Mouse (Mus musculus) kidney, embryonic 15.5 days (tissue): ENCODE measurements around the gene Ephb1. TPM values are rescaled to one million over a fixed set of nuclear protein-coding genes. Genes with fewer than 3 reads are reported as not detected.
A peak's percentile ranks its signal among the peaks of the same experiment; 100 is the strongest.

Experiments used
- ATAC-seq: fragments of 200-750 bp; cut with Nextera tagmentation; replicated peaks from 2 replicates; pipeline ENCODE4 v1.8.0; 2017; ENCODE audit warnings: moderate TSS enrichment; ENCODE audit not compliant: low FRiP score
- H3K27ac ChIP-seq: fragments of 300-500 bp; sonication (generic); 2 replicates; pipeline ENCODE4 v1.5.1; 2015; ENCODE audit warnings: mild to moderate bottlenecking, inconsistent platforms
- H3K27me3 ChIP-seq: fragments of 300-500 bp; sonication (generic); 2 replicates; pipeline ENCODE4 v1.6.1; 2015; ENCODE audit warnings: inconsistent platforms
- H3K36me3 ChIP-seq: fragments of 300-500 bp; sonication (generic); 2 replicates; pipeline ENCODE4 v1.6.1; 2015; ENCODE audit warnings: inconsistent platforms
- H3K4me1 ChIP-seq: fragments of 300-500 bp; sonication (generic); 2 replicates; pipeline ENCODE4 v1.6.1; 2015; ENCODE audit warnings: inconsistent platforms
- H3K4me2 ChIP-seq: fragments of 300-500 bp; sonication (generic); 2 replicates; pipeline ENCODE4 v1.6.1; 2015; ENCODE audit warnings: moderate library complexity, mild to moderate bottlenecking, inconsistent platforms
- H3K4me3 ChIP-seq: fragments of 300-500 bp; sonication (generic); replicated peaks from 2 replicates; pipeline ENCODE4 v1.5.1; 2015; ENCODE audit warnings: mild to moderate bottlenecking, inconsistent platforms
- H3K9ac ChIP-seq: fragments of 300-500 bp; sonication (generic); 2 replicates; pipeline ENCODE4 v1.6.1; 2015; ENCODE audit warnings: mild to moderate bottlenecking, inconsistent platforms
- H3K9me3 ChIP-seq: fragments of 300-500 bp; sonication (generic); replicated peaks from 2 replicates; pipeline ENCODE4 v1.6.1; 2016; ENCODE audit warnings: inconsistent platforms
- WGBS: fragments of 180-500 bp; shearing (Covaris S2); methylation state at CpG from one replicate; pipeline ENCODE4 v1.1.7; 2015; ENCODE audit warnings: mixed read lengths; 5-methylcytosine and 5-hydroxymethylcytosine counted together
- polyA plus RNA-seq: library from polyadenylated mRNA; unstranded; fragments of >200 nt; fragmentation: Nextera tagmentation; extraction: Ambion mirVana; gene quantifications from 2 replicates; pipeline ENCODE4 v1.2.1, GENCODE M21; 2015

Gene Ephb1
- polyA plus RNA-seq, 1 experiment from 2014 or later, result 4.8 TPM

DNA sequence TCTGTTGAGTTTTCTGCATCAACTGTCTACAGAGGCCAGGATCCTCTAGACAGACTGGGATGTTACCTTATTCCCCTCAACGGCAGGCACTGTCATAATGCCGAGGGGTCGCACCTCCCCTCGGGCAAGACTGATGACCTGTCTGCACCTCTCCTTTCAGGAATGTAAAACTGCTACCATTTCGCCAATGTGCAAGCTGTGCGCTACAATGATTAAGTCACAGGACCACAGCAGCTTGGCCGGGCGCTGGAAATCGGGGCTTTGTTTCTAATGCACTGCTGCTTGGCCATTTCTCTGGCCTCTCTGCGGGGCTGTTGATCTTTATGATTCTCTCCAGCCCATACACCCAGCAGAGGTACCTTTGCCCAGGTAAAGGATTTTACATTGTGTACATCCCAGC, 346.8 kb downstream of the Ephb1 start:
- Histone ChIP-seq H3K4me1 (no peaks in the 10 kb centered on the region), H3K27me3 (no peaks in the 10 kb centered on the region; the same call in 1 of the 2 replicates), H3K36me3 (no peaks in the 10 kb centered on the region), H3K9ac (no peak overlapping the region), H3K9me3 (no peaks in the 10 kb centered on the region), H3K4me2 (no peak overlapping the region), H3K4me3 (no peak overlapping the region), H3K27ac (no peak overlapping the region)
- WGBS, result 79% methylated on average over 10 of the region's 10 CpGs
- ATAC-seq, result no peak

DNA sequence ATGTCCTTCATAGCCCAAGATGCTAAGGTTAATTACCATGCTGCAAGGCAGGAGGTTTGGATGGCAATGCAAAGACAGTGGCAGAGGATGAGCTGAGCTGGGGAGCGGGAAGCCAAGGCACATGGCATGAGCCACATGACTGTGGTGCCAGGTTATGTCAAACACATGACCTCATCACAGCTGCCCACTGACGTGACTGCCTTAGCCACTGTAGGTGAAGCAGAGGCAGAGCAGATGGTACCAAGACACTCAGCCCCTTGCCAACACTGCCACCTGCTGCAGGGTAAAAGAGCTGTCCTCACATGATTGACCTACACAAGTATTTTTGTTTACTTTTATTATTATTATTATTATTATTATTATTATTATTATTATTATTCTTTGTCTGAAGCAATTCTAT, 348.0 kb downstream of the Ephb1 start:
- H3K4me2 ChIP-seq, result no peak overlapping the region
- H3K27me3 ChIP-seq, result no peaks in the 10 kb centered on the region; the same call in 1 of the 2 replicates
- no peak overlapping the region for H3K27ac ChIP-seq
- no peak overlapping the region for H3K4me3 ChIP-seq
- no peak for ATAC-seq
- 49% methylated on average over 2 of the region's 2 CpGs for WGBS
- H3K9ac ChIP-seq, result no peak overlapping the region
- H3K4me1 ChIP-seq, result no peaks in the 10 kb centered on the region
- H3K9me3 ChIP-seq, result no peaks in the 10 kb centered on the region
- no peaks in the 10 kb centered on the region for H3K36me3 ChIP-seq

DNA sequence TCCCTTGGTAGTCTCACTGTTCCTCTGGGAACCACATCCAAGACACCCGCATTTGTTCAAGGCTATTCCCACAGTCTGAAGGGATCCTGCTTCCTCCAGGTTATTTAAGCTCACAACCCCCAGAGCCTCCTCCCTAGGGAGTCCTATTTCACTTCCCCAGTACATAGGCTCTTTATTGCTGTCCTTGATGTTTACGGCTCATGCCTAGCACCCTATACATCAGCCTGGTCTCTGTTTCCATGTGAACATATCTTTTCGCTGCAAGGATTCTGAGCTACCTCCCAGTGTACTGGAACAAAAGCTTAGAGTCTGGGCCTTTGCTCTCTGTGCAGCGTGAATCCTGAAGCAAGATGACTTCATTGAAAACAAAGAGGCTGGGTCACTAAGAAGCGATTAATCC, 351.6 kb downstream of the Ephb1 start:
- Histone ChIP-seq H3K27me3 (no peaks in the 10 kb centered on the region; the same call in 1 of the 2 replicates), H3K27ac (no peak overlapping the region), H3K36me3 (no peaks in the 10 kb centered on the region), H3K4me2 (no peak overlapping the region), H3K4me1 (no peaks in the 10 kb centered on the region), H3K9me3 (peaks cover 3% of the 10 kb centered on the region; the same call in 1 of the 2 replicates), H3K4me3 (no peak overlapping the region), H3K9ac (no peak overlapping the region)
- no peak for ATAC-seq
- WGBS, result 29% methylated on average over 5 of the region's 5 CpGs

DNA sequence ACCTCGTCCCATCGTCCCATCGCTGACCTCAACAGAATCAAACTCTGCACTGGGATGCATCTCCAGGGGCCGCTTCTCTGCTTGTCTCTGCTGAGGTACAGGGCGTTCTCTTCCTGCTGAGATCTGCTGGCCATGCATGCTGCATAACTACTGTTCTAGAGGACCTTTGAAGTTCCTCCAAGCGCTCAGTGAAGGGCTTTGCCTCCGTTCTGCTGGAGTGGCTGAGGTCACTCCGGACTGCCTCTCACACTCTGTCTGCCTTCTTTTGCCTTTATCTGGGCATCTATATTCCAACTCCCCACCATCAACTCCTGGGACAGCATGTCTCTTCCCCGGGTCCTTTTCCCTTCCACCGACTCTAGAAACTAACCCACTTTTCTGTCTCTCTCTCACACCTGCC, 352.3 kb downstream of the Ephb1 start:
- WGBS, result 79% methylated on average over 10 of the region's 10 CpGs

DNA sequence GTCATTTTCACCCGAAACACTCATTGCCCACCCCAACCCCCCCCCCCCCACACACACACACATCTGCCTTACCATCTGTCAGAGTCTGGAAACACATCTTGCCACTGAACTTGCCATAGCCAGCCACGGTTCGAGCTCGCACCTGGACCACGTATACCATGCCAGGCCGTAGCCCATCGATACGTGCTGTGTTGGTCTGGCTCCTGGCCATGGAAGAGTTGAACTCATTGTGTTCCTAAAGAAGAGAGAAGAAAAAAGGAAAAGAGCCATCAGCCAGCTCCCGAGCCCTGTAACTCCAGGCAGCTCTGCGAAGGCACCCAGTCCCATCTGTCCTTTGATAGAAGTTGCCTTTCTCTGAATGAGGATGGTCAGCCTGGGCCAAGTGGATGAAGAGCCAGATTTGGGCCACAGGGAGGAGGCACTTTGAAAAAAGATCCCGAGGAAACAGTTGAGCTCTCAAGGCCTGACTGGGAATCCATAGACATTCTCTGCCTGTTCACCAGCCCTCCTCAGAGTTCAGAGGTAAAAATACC, 352.8 kb downstream of the Ephb1 start:
- H3K4me1 ChIP-seq, result no peaks in the 10 kb centered on the region
- H3K9ac ChIP-seq, result no peak overlapping the region
- no peak overlapping the region for H3K4me3 ChIP-seq
- H3K4me2 ChIP-seq, result no peak overlapping the region
- peaks cover 3% of the 10 kb centered on the region; the same call in 1 of the 2 replicates for H3K9me3 ChIP-seq
- no peak for ATAC-seq
- WGBS, result 93% methylated on average over 11 of the region's 11 CpGs
- no peaks in the 10 kb centered on the region for H3K36me3 ChIP-seq
- H3K27me3 ChIP-seq, result no peaks in the 10 kb centered on the region; the same call in 1 of the 2 replicates
- no peak overlapping the region for H3K27ac ChIP-seq

More for the DNA sequence above, 352.3 kb downstream of the Ephb1 start:
- H3K9me3 ChIP-seq, result peaks cover 3% of the 10 kb centered on the region; the same call in 1 of the 2 replicates
- no peak overlapping the region for H3K4me2 ChIP-seq
- no peaks in the 10 kb centered on the region for H3K4me1 ChIP-seq
- no peak for ATAC-seq
- no peaks in the 10 kb centered on the region for H3K36me3 ChIP-seq
- H3K27ac ChIP-seq, result no peak overlapping the region
- no peaks in the 10 kb centered on the region; the same call in 1 of the 2 replicates for H3K27me3 ChIP-seq
- no peak overlapping the region for H3K9ac ChIP-seq
- no peak overlapping the region for H3K4me3 ChIP-seq

DNA sequence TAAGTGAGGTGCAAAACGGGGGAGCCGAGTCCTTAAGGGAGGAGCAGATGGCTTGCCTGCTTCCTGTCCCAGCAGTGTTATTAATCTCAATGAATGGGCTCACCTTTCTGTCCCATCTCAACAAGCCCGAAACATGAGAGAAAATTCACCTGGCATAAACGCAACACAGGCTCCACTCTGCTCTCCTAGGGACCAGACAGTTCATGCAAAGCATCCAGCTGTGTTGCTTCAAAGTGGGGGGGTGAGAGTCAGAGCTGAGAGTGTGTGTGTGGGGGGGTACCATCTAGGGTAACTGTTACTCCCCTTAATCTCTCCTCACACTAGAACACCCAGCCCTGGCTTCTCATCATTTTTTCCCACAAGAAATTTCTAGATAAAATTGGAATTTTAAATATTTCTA, 354.8 kb downstream of the Ephb1 start:
- WGBS, result 21% methylated on average over 4 of the region's 4 CpGs
- peaks cover 3% of the 10 kb centered on the region; the same call in 1 of the 2 replicates for H3K9me3 ChIP-seq
- no peaks in the 10 kb centered on the region for H3K4me1 ChIP-seq
- H3K4me3 ChIP-seq, result no peak overlapping the region
- H3K4me2 ChIP-seq, result no peak overlapping the region
- no peaks in the 10 kb centered on the region for H3K36me3 ChIP-seq
- 0 out of 2 replicates have a peak, but pooled peaks have one; percentile 16 for ATAC-seq
- H3K27ac ChIP-seq, result no peak overlapping the region
- no peak overlapping the region for H3K9ac ChIP-seq
- no peaks in the 10 kb centered on the region for H3K27me3 ChIP-seq

DNA sequence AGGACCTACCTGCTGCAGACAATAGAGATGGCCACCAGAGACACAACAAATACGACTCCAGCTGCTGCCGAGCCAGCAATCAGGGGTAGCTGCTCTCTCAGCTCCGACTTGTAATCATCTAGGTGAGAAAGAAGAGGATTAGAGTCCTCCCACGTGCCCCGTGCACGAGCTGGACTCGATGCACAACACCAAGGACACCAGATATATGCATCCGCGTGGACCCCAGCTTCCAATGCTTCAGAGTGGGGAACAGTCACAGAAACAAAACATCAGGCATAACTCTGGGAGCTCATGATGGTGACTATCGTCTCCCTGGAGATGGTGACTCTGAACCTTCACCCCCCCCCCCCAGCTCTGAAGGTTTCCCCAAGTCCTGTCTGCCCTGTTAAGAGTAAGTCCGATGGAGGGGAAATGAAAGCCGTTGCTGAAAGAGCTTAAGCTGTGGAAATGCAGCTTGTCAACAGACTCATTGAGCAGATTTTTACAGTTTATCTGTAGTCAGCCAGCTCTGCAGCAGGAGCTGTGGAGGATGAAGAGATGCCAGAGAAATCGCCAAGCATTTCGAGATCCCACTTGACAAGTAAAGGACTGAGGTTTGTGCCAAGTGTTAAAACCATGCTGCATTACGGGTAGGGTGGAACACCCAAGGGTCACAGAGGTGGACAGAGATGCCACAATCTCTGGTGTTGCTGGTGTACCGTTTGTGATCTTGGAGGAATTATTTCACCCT, 357.6 kb downstream of the Ephb1 start:
- Histone ChIP-seq H3K9ac (no peak overlapping the region), H3K4me3 (no peak overlapping the region), H3K4me1 (no peaks in the 10 kb centered on the region), H3K9me3 (peaks cover 3% of the 10 kb centered on the region; the same call in 1 of the 2 replicates), H3K27me3 (no peaks in the 10 kb centered on the region), H3K4me2 (no peak overlapping the region), H3K36me3 (no peaks in the 10 kb centered on the region), H3K27ac (no peak overlapping the region)
- 65% methylated on average over 16 of the region's 16 CpGs for WGBS
- ATAC-seq, result no peak

DNA sequence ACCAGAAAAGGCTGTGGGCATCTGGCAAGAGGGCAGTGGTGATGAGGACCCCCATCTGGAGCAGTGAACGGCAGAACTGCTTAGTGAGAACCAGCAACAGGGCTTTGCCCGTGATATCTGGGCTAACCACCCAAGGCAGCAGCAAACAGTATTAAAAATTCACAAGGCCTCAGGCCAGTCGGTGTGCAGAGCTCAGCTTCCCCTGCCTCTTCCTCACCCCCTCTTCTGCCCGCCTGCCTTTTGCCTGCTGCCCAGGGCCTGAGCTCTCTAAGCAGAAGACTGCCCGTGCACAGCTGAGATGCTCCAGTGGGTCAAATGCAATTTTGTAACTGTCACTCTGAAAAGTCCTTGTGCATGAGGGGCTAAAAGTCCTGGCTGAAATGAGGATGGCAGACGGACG, 358.3 kb downstream of the Ephb1 start:
- Histone ChIP-seq H3K36me3 (no peaks in the 10 kb centered on the region), H3K27me3 (no peaks in the 10 kb centered on the region), H3K4me3 (no peak overlapping the region), H3K27ac (no peak overlapping the region), H3K4me2 (no peak overlapping the region), H3K9me3 (peaks cover 3% of the 10 kb centered on the region; the same call in 1 of the 2 replicates), H3K9ac (no peak overlapping the region), H3K4me1 (no peaks in the 10 kb centered on the region)
- ATAC-seq, result no peak
- 82% methylated on average over 7 of the region's 7 CpGs for WGBS

DNA sequence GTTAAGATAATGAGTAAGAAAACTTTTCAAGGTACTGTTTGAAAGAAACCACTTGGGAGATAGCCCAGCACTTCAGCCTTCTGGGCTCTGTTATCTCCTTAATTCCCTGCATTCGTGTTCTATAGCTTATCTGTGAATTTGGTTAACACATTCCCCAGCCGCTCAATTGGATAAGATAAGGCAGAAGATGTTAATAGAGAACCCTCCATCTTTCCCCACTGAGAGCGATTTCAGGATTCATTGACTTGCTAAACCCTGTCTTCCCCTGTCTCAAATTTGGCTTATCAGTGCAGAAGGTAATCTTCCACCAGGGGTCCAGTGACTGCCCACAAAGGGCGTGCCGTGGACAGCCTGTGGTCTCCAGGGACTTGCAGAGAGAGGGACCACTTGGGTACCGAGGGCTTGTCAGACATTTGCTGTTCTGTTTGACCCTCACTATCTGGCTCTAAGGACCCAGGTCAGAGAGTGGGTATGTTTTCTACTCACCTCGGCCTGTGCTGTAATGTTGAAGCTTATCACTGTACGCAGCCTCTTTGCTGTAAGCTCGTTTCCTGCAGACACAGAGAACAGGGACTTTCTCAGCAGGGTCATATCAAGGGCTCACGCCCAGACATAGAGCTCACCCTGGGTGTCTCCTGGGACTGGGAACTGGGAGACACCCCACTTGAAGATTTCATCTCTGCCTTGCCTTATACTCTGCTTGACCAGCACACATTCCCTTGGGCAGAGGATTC, 358.9 kb downstream of the Ephb1 start:
- H3K4me3 ChIP-seq, result no peak overlapping the region

DNA sequence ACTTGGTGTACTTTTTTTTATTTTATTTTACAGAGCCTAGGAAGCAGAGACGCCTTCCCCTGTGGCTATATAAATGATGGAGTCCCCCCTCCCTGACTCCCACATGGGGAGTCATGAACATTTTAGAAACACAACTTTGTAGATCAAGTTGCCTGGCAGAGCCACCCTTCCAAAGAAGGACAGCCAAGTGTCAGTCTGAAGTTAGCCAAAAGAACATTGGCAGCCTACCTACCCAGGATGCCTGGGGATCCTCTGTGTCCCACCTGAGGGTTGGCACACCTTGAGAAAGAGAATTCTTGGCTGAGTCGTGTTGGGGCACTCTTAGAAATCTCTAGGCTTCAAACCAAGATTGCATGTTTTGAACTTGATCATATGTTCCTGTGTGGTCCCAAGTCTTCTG, 360.4 kb downstream of the Ephb1 start:
- Histone ChIP-seq H3K4me2 (no peak overlapping the region), H3K27ac (no peak overlapping the region), H3K4me1 (no peaks in the 10 kb centered on the region), H3K4me3 (no peak overlapping the region), H3K36me3 (no peaks in the 10 kb centered on the region), H3K27me3 (no peaks in the 10 kb centered on the region), H3K9me3 (no peaks in the 10 kb centered on the region), H3K9ac (no peak overlapping the region)
- ATAC-seq, result no peak
- 86% methylated on average over 2 of the region's 2 CpGs for WGBS

More for the DNA sequence above, 358.9 kb downstream of the Ephb1 start:
- no peaks in the 10 kb centered on the region for H3K4me1 ChIP-seq
- no peaks in the 10 kb centered on the region for H3K27me3 ChIP-seq
- H3K36me3 ChIP-seq, result no peaks in the 10 kb centered on the region
- WGBS, result 79% methylated on average over 10 of the region's 10 CpGs
- peak; percentile 77; the same call in 1 of the 2 replicates for ATAC-seq
- H3K27ac ChIP-seq, result no peak overlapping the region
- H3K4me2 ChIP-seq, result no peak overlapping the region
- H3K9me3 ChIP-seq, result 0 out of 2 replicates have a peak, but pooled peaks cover under 1% of the 10 kb centered on the region
- no peak overlapping the region for H3K9ac ChIP-seq

DNA sequence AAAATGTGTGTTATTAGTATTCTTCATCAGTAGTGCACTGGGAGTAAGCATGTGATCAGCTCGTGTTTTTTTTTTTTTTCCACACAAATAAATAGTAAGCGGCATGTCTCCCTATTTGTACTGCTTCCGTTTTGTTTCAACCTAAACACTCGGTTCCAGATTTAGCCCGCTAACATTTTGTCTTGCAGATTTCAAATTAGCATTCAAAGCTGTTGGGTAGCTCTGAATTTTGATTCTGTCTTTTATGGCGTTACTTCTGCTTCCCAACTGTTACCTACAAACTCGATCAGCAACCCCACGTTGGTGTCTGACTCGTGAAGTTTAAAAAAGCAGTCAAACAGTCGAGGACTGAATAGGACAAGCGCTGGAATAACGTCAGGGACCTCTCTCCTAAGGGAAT, 363.7 kb downstream of the Ephb1 start:
- 85% methylated on average over 12 of the region's 12 CpGs for WGBS
- Histone ChIP-seq H3K27me3 (no peaks in the 10 kb centered on the region), H3K4me1 (no peaks in the 10 kb centered on the region), H3K27ac (no peak overlapping the region), H3K4me2 (no peak overlapping the region), H3K9ac (no peak overlapping the region), H3K36me3 (no peaks in the 10 kb centered on the region), H3K4me3 (no peak overlapping the region), H3K9me3 (no peaks in the 10 kb centered on the region)
- ATAC-seq, result no peak

DNA sequence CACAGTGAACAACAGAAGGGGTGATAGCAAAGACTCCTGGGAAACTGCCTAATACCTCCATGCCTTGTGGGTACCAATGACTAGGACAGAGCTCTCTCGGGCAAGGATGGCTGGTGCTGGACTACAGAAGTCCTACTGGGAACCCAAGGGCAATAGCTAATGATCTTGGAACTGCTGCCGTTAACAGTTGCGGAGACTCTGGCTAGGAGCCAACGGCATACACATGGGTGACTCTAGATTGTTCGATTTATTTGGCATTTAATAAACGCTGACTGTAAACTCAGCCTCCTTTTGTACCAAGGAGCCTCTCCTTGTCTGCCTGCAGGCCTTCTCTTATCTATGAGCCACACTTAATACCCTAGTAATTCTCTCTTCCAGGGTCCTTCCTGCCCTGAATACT, 364.5 kb downstream of the Ephb1 start:
- ATAC-seq, result no peak
- H3K36me3 ChIP-seq, result no peaks in the 10 kb centered on the region
- H3K9me3 ChIP-seq, result no peaks in the 10 kb centered on the region
- no peak overlapping the region for H3K27ac ChIP-seq
- H3K27me3 ChIP-seq, result no peaks in the 10 kb centered on the region
- WGBS, result 87% methylated on average over 6 of the region's 6 CpGs
- H3K4me2 ChIP-seq, result no peak overlapping the region
- H3K4me3 ChIP-seq, result no peak overlapping the region
- no peak overlapping the region for H3K9ac ChIP-seq
- H3K4me1 ChIP-seq, result no peaks in the 10 kb centered on the region
